Mouse (Mus musculus) Patski (cell line): ENCODE results near the gene Upb1. TPM values are rescaled to one million over a fixed set of nuclear protein-coding genes. Genes with fewer than 3 reads are reported as not detected.
"Not testable (repeated sequence)": the region's sequence is repeated elsewhere in the genome, so short reads cannot be mapped to it uniquely, and the experiment has no call there.

ENCODE experiments used
- ATAC-seq: fragments of 100-300 bp; one replicate; pipeline ENCODE4 v1.8.0; 2021
- CTCF ChIA-PET: fragments of 350-600 bp; sonication (Branson Sonifier 250); formaldehyde crosslinking; loops from one replicate; lab custom pipeline; 2022; ENCODE audit warnings: inconsistent platforms; lab: Charles Lee
- POLR2A ChIA-PET: fragments of 350-600 bp; sonication (Branson Sonifier 250); formaldehyde crosslinking; loops from one replicate; lab custom pipeline; 2022; ENCODE audit warnings: antibody characterized with exemption, inconsistent platforms; lab: Charles Lee
- DNase-seq: peaks from one replicate; pipeline ENCODE4 v3.0.0-alpha.2; 2011; ENCODE audit warnings: low read depth, low spot score
- H3K27me3 ChIP-seq: fragments of 371-371 bp; one replicate; pipeline ENCODE4 v1.5.1; 2021
- CTCF ChIP-seq: fragments of 100-300 bp; IDR thresholded peaks from one replicate; pipeline ENCODE4 v1.5.1; 2021
- in situ Hi-C: fragments of 300-500 bp; cut with MboI; formaldehyde crosslinking; loops from 3 replicates; pipeline ENCODE4 v1.11.1; 2018; ENCODE audit warnings: low pct_unique_long_range_greater_than_20kb, mixed read lengths
- polyA plus RNA-seq: library from polyadenylated mRNA; unstranded; gene quantifications from one replicate; pipeline ENCODE4 v1.2.3, GENCODE M21; 2021

Upb1 gene
- polyA plus RNA-seq, 1 experiment from 2014 or later: not detected

DNA sequence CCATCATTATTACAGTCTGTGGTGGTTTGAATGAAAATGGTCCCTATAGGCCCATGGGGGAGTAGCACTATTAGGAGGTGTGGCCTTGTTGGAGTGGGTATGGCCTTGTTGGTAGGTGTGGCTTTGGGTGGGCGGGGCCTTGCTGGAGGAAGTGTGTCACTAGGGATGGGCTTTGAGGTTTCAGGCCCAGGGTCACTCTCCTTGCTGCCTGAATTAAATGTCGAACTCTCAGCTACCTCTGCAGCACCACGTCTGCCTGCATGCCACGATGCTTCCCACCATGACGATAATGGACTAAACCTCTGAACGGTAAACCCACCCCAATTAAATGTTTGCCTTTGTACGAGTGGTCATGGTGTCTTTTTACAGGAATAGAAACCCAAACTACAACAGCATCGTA lies 6.1 kb upstream of the Upb1 start:
- TF ChIP-seq CTCF: no peak
- ATAC-seq (no peak), DNase-seq (no peak)
- in situ Hi-C loops: no loop called here
- peaks cover 15% of the 10 kb centered on the region for H3K27me3 ChIP-seq
- POLR2A ChIA-PET: no interaction called here
- CTCF ChIA-PET: interaction anchor here (1.1 kb wide), 1 partner anchor 16 kb away, joined by 3 read pairs; no protein-coding TSS in a partner anchor

DNA sequence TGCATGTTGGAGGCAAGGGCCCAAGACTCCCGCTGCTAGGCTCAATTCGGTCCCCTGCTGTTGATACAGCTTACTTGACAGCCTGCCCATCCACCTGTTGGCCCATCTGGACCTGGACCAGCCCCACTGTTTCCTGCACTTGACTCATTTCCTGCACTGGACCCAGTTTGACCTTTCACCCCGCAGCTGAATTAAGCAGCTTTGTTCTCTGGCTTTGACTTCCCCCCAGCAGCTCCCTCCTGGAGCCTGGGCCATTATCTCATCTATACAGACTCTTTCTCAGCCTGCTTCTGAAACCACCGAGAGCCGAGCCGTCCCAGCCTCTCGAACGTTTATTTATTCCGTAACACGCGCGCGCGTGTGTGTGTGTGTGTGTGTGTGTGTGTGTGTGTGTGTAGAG lies 3.9 kb upstream of the Upb1 start:
- ATAC-seq (no peak), DNase-seq (no peak)
- no peak for TF ChIP-seq CTCF
- ChIA-PET POLR2A (interaction anchor here (0.7 kb wide), 1 partner anchor 195 kb away, joined by 3 read pairs; no protein-coding TSS in a partner anchor), CTCF (interaction anchor here (1.5 to 1.6 kb wide), 2 partner anchors 26 to 48 kb away, joined by 3 read pairs; no protein-coding TSS in a partner anchor)
- in situ Hi-C loops: no loop called here
- H3K27me3 ChIP-seq: peaks cover 12% of the 10 kb centered on the region

DNA sequence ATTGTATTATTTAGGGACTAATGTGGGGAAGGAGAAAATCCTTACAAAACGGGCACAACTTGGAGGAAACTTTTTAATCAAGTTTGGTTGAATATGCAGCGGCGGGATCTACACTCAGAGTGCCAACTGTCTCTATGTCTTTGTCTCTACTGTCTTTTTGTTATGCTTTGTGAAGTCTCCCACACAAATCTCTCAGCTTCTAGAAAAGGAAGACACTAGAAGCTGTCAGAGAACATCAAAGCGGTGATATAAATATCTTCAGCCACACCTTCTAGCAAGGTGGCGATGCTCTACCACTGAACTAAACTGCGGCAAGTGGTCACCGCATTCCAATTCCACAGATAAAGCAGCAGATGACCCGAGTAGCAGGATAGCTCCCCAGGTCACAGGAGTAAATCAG lies 5.0 kb downstream of the Upb1 start:
- DNase-seq (no peak), ATAC-seq (no peak)
- CTCF ChIA-PET: no interaction called here
- TF ChIP-seq CTCF: no peak
- in situ Hi-C loops: no loop called here
- peaks cover 9% of the 10 kb centered on the region for H3K27me3 ChIP-seq
- POLR2A ChIA-PET: interaction anchor here (0.6 kb wide), 1 partner anchor 504 kb away, joined by 5 read pairs; no protein-coding TSS in a partner anchor

DNA sequence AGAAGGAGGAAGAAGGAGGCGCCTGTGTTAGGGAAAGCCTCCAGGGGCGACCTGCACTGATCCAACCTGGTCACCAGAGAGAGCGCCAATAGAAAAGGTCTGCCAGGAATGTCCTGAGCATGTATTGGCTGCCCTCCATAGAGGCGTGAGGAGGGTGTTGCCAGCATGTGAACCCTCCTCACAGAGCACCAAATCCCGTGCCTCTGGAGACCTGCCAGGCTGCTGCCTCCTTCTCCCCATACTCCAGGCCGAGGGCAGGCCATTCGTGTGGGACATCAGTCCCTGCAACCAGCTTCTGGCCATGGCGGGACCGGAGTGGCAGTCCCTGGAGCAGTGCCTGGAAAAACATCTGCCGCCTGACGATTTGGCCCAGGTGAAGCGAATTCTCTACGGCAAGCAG lies 5.8 kb downstream of the Upb1 start:
- ChIA-PET CTCF (no interaction called here), POLR2A (no interaction called here)
- in situ Hi-C loops: no loop called here
- ATAC-seq (no peak), DNase-seq (no peak)
- TF ChIP-seq CTCF: no peak
- H3K27me3 ChIP-seq: peaks cover 9% of the 10 kb centered on the region

DNA sequence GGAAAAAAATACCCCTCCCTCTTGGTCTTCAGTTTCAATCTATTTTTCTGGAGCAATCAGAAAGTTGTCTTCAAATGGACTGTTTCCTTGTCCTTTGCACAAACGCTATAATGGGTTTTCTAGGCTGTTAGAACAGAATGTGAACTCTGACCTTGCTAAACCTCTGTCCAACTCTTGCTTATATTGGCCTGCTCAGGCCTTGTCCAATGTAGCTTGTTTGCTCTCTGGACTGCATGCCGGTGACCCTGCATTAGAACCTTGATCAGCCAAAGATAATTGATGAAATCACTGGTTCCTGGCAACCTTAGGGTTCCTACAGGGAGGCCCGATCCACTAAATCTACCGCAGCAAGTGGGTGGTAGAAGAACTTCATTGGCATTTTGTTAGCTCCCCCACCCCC lies 6.8 kb downstream of the Upb1 start:
- DNase-seq: no peak
- ChIA-PET CTCF (no interaction called here), POLR2A (interaction anchor here (0.5 kb wide), 1 partner anchor 68 kb away, joined by 5 read pairs; no protein-coding TSS in a partner anchor)
- in situ Hi-C loops: no loop called here
- ATAC-seq: no peak
- TF ChIP-seq CTCF: no peak
- H3K27me3 ChIP-seq: peaks cover 4% of the 10 kb centered on the region

DNA sequence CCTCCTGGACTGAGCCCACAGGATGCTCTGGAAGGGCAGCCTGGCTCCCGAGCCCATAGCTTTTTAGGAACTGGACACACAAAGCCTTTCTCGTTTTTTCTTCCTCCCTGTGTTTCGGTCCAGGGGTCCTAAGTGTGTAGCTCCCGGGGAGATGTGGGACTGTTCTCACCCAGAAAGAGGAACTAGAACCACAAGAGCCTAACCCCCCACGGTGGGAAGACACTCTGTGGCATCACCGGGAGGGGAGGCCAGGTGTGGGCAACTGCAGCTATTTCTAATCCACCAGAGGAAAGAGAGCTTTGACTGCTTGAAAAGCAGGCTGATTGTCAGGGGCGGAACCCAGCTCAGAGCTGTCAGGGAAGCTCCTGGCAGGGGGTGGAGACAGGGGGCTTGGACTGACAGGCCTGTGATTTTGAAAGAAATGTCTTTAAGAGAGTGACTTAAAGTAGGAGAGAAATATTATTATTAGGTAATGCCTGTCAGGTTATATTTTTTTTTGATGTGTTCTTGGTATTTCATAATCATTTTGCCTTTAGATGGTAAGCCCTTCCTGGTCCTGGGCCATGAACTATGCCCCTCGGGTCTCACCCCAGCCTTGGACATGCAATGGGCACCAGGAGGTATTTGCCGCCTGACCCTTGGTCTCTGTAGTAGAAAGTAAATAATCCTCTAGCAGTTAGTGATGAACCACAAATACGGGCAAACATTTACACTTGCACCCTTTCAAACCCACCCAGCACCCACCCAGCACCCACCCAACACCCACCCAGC lies 10.6 kb downstream of the Upb1 start:
- in situ Hi-C loops, H3K27me3 ChIP-seq, POLR2A ChIA-PET, DNase-seq, CTCF ChIA-PET, ATAC-seq: not testable (repeated sequence)

DNA sequence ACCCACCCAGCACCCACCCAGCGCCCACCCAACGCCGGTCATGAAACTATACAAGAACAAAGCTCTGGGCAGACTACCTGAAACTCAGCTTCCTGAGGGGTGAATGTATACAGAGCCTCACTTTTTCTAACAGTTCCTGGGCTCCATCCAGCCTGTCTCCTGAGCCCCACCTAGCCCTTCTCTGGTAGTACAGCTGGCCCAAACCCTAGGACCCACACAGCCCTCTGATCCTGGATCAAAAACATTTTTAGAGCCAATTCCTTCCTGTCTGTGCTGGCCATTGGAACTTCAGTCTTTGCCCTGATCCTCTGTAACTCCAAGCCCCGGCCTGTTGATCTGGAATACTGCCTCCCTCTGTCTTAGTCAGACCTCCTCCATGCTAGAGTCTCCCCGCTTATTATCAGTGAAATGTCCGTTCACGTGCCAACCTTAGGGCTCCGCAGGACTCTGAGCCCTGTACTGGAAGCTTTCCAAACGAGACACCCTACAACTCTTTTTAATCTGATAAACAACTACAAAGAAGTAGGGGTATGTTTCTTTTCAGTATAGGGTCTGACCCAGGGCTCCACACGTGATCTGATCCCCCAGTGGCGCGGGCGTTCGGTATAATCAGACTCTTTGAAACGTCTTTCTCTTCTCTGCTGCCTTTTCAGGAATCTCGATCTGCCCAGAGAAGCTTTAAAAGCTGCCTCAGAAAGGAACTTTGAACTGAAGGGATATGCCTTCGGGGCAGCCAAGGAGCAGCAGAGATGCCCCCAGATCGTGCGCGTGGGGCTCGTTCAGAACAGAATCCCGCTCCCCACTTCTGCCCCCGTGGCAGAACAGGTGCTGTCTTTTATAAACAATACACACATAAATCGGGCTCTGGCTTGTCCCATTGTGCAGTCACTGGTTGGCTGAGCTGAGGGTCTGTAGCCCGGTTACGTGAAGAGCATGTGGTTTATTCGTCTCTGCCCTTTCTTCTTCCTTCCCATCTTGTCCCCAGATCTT lies 11.5 kb downstream of the Upb1 start:
- ATAC-seq (no peak), DNase-seq (no peak)
- in situ Hi-C loops: no loop called here
- CTCF ChIA-PET: no interaction called here
- no peaks in the 10 kb centered on the region for H3K27me3 ChIP-seq
- POLR2A ChIA-PET: no interaction called here
- TF ChIP-seq CTCF: no peak

DNA sequence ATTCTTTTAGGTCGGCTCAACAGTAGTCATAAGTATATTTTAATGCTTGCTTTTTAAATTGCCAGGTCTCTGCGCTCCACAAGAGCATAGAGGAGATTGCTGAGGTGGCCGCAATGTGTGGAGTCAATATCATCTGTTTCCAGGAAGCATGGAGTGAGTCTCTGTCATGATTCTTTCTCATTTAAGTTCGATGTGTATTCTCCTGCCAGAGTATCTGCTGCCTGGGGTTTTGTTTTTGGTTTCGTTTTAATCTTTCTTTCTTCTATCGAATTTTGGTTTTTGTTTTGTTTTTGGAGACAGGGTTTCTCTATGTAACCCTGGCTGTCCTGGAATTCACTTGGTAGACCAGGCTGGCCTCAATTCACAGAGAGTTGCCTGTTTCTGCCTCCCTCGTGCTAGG lies 14.0 kb downstream of the Upb1 start:
- ATAC-seq: no peak
- POLR2A ChIA-PET: no interaction called here
- DNase-seq: no peak
- CTCF ChIA-PET: no interaction called here
- no peaks in the 10 kb centered on the region for H3K27me3 ChIP-seq
- in situ Hi-C loops: no loop called here
- no peak for TF ChIP-seq CTCF

DNA sequence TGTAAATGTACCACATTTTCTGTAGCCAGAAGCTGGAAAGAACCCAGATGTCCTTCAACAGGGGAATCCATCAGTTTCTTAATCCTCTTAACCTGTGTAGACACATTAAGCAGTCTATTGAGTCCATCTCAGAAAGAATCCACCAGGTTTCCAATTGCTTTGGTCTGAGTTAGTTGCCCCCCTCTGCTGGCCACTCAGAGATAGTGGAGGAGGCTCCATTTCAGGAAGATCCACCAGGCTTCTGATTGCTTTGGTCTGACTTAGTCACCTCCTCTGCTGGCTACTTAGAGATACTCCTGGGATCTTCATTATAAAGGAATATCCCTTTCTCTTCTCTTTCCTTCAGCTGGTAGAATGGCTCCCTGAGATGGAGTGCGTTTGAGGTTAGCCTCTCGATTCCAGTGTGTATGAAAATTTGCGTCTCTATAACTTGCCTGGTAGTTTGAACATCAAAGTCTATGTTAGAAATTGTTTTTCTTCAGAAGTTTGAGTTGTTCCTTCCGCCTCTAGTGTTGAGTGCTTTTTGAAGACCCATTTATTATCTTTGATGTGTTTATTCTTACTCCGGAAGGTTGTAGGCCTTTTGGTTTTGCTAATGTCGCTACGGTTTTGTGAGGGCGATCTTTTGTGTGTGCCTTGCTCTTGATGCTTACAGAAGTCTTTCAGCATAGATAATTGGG lies 16.6 kb downstream of the Upb1 start:
- TF ChIP-seq CTCF: peak; percentile 42
- in situ Hi-C loops: no loop called here
- DNase-seq: no peak
- no peak for ATAC-seq
- H3K27me3 ChIP-seq: no peaks in the 10 kb centered on the region
- ChIA-PET CTCF (no interaction called here), POLR2A (no interaction called here)

DNA sequence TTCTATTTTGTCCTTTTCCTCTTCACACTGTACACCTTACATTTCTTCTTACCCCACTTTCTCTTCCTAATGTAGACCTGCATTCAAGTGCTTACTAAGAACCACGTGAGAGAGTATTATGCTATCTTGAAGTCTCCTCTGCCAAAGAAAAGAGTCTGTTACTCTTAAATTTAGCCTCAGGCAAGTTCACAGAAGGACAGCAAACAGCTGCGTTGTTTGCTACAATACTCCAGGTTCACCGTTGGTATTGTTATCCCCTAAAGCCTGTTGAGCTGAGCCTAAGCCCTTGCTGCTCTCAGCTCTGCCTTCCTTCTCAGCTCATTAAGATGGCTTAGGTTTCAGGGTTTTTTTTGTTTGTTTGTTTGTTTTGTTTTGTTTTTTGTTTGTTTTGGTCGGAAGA lies 17.8 kb downstream of the Upb1 start:
- in situ Hi-C loops: no loop called here
- CTCF ChIA-PET: no interaction called here
- H3K27me3 ChIP-seq: no peaks in the 10 kb centered on the region
- no peak for TF ChIP-seq CTCF
- ATAC-seq: no peak
- no peak for DNase-seq
- POLR2A ChIA-PET: interaction anchor here (0.6 kb wide), 1 partner anchor 212 kb away, joined by 4 read pairs; no protein-coding TSS in a partner anchor
